Mouse (Mus musculus) 416B (cell line): Measurements from ENCODE around the gene Gm5105.

Source experiments
- DNase-seq: peaks from one replicate; pipeline ENCODE4 v3.0.0; 2011; ENCODE audit warnings: low read depth

Gm5105 gene

GRCm38 (mm10) chr3:138068103-138068502 lies 915 bp upstream of the Gm5105 start:
- no peak for DNase-seq

GRCm38 (mm10) chr3:138066348-138066856 lies 786 bp downstream of the Gm5105 start:
- no peak for DNase-seq

- DNase-seq = no peak
Measured at GRCm38 (mm10) chr3:138065930-138066329, 1.3 kb downstream of the Gm5105 start.

- no peak for DNase-seq
Measured at GRCm38 (mm10) chr3:138064732-138065645, 2.2 kb downstream of the Gm5105 start, which contains the start of gene 1110002E22Rik. TSS of gene 1110002E22Rik (plus strand) at chr3:138065052.

- DNase-seq = peak; percentile 53
Measured at GRCm38 (mm10) chr3:138063731-138064329, 3.4 kb downstream of the Gm5105 start.

- peak; percentile 89 for DNase-seq
Measured at GRCm38 (mm10) chr3:138062673-138063072, 4.5 kb downstream of the Gm5105 start.

GRCm38 (mm10) chr3:138061205-138061911 lies 5.8 kb downstream of the Gm5105 start:
- DNase-seq = peak; percentile 95

GRCm38 (mm10) chr3:138060429-138060828 lies 6.8 kb downstream of the Gm5105 start:
- peak; percentile 87 for DNase-seq

- no peak for DNase-seq
Measured at GRCm38 (mm10) chr3:138058226-138058625, 9.0 kb downstream of the Gm5105 start.

GRCm38 (mm10) chr3:138056976-138057375 lies 10.2 kb downstream of the Gm5105 start:
- no peak for DNase-seq

GRCm38 (mm10) chr3:138053969-138054368 lies 13.2 kb downstream of the Gm5105 start:
- DNase-seq = peak; percentile 43

- no peak for DNase-seq
Measured at GRCm38 (mm10) chr3:138051431-138051830, 15.8 kb downstream of the Gm5105 start.

GRCm38 (mm10) chr3:138050772-138051171 lies 16.4 kb downstream of the Gm5105 start:
- DNase-seq = no peak

GRCm38 (mm10) chr3:138049555-138049954 lies 17.6 kb downstream of the Gm5105 start:
- DNase-seq = no peak

- DNase-seq = no peak
Measured at GRCm38 (mm10) chr3:138043316-138043715, 23.9 kb downstream of the Gm5105 start.

GRCm38 (mm10) chr3:138041591-138042301 lies 25.4 kb downstream of the Gm5105 start:
- no peak for DNase-seq

GRCm38 (mm10) chr3:138040938-138041337 lies 26.2 kb downstream of the Gm5105 start:
- no peak for DNase-seq

GRCm38 (mm10) chr3:138033986-138034385 lies 33.2 kb downstream of the Gm5105 start:
- no peak for DNase-seq

- DNase-seq = no peak
Measured at GRCm38 (mm10) chr3:138030563-138030962, 36.6 kb downstream of the Gm5105 start.

GRCm38 (mm10) chr3:138029351-138029750 lies 37.8 kb downstream of the Gm5105 start:
- peak; percentile 60 for DNase-seq

GRCm38 (mm10) chr3:138027575-138028362 lies 39.4 kb downstream of the Gm5105 start:
- DNase-seq = peak; percentile 40
